Mouse (Mus musculus) sigmoid colon, adult 10 weeks (tissue): Measurements from ENCODE around the gene Drg2. TPM values are rescaled to one million over a fixed set of nuclear protein-coding genes. Genes with fewer than 3 reads are reported as not detected.

ENCODE experiments used
- polyA plus RNA-seq: library from polyadenylated mRNA; stranded (reverse); fragments of 350-450 nt; fragmentation: Illumina TruSeq; extraction: RNeasy Lipid Tissue Mini Kit (QIAGEN cat#74804); gene quantifications from one replicate; pipeline ENCODE4 v1.2.3, GENCODE M21; 2014; ENCODE audit warnings: low read depth, low replicate concordance

Drg2 gene
- polyA plus RNA-seq, result 13.3 TPM

GRCm38 (mm10) chr11:60454080-60454744 lies at the start of gene Drg2:
Gene Drg2, plus strand, starts transcription at chr11:60454591.

GRCm38 (mm10) chr11:60416963-60417716 lies 37.3 kb upstream of the Drg2 start, which contains the start of gene Gid4:
Gene Gid4, plus strand, starts transcription at chr11:60417145.

GRCm38 (mm10) chr11:60417717-60418472 lies 36.5 kb upstream of the Drg2 start, which contains the start of gene Atpaf2:
Gene Atpaf2, minus strand, starts transcription at chr11:60418457.

GRCm38 (mm10) chr11:60469039-60469438 lies 14.6 kb downstream of the Drg2 start, which contains the start of gene Myo15:
Gene Myo15, plus strand, starts transcription at chr11:60469339.

Other genes starting within 250 kb of the Drg2 start
- 0.88 TPM for gene Srebf1, start 232.0 kb upstream of the Drg2 start, polyA plus RNA-seq
- 21.2 TPM for gene Tom1l2, start 101.7 kb upstream of the Drg2 start, polyA plus RNA-seq
- 1.5 TPM for gene Drc3, start 101.3 kb upstream of the Drg2 start, polyA plus RNA-seq
- gene Gid4, start 37.4 kb upstream of the Drg2 start, polyA plus RNA-seq, result 31.2 TPM
- gene Atpaf2, start 36.1 kb upstream of the Drg2 start, polyA plus RNA-seq, result 8.6 TPM
- gene Myo15, start 14.7 kb downstream of the Drg2 start, polyA plus RNA-seq, result 0.06 TPM
- gene Alkbh5, start 81.8 kb downstream of the Drg2 start, polyA plus RNA-seq, result 61.4 TPM
- gene Llgl1, start 245.1 kb downstream of the Drg2 start, polyA plus RNA-seq, result 0.28 TPM